Mouse (Mus musculus) embryo, embryonic 10.5 days (tissue): ENCODE data around the gene Kmt2b.

ENCODE experiments used
- DNase-seq: peaks from one replicate; pipeline ENCODE4 v3.0.0-alpha.2; 2015; ENCODE audit warnings: low spot score

Kmt2b gene

DNA sequence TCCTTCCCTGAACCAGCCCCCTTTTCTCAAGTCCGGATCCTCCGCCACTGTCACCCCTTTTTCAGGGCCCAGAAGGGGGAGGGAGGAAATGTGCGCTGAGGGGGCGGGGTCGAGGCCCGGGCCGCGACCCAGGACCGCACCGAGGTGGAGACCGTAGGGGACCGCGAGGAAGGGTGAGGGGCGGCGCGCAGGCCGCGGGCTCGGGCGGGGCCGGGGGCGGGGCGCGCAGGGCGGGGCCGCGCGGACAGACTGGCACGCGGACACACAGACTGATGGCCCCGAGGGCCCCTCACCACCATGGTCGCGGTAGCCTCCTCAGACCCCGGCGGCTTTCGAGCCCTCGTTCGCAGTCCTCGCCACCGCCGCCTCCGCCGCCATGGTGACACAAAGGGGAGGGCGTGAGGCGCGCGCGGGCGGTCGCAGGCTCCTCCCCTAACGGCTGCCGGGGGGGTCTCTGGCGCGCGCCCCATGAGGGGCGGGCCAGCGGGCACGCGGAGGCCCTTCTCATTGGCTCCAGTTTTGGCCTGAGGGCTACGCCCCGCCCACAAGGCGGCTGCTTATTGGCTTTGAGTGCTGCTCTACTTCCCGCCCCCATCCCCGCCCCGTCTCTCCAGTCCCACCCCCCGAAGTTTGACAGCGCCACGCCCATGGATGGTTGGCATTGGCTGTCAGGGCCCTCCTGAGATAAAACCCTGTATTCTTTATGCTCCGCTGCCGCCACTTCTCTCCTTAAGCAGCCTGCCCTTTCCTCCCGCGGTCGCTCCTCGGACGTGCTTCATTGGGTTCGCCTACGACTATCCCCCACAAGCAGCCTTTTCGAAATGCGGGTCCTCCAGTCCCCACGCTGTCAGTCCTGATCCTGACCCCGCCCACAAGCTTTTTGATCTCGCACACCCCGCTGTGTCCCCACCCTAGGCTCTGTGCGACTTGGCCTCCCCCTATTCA is 53.6 kb downstream of the Kmt2b start, which contains the start of gene Arhgap33:
TSS of gene Arhgap33 (minus strand) at position 428 of the 945 bp plus-strand sequence.
- peak; percentile 99 for DNase-seq

DNA sequence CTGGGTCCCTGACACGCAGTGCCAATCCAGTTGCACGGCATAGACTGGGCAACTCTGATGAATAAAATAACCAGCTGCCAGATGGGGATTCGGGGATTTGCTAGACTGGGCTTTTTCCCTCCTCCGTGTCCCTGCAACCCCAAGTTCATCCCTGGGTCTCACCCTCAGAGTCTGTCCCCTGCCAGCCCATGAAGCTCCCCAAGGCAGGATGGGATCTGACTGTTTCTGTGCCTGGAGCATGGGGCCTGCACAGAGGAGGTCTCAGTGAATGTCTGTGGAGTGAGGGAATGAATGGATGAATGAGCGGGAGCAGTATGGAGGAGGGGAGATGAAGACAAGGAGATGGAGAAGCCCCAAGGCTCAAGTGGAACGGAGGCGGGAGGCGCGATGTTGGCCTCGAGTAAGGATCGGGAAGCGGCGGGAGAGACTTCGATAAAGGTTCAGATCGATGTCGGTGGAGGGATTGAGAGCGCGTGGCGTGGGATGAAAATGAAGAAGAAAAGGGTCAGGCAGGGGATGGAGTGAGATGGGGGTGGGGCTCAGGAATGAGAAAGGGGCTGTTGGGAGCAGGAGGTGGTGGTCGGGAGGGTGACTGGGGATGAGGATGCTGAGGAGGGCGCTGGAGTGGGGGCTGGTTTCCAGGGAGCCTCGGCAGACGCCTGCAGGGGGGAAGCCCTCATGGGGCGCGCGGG is 54.4 kb downstream of the Kmt2b start:
- peak; percentile 55 for DNase-seq

DNA sequence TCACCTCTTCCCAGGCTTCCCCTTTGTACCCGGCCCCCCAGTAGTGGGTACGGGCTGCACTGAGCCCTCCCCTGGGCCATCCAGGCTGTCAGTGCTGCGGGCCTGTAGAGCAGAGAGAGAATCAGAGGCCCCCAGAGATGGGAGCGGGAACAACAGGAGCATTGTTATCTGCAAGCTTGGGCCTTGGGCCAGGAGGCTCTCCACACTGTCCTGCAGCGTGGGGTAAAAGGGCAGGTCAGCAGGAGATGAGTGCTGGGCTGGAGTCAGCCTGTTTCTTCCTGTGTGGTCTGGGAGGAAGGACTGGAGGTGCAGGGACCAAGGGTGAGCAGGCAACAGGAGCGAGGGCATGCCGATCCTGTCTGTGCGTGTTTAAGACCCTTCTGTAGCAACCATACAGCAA is 55.6 kb downstream of the Kmt2b start:
- DNase-seq: peak; percentile 62

DNA sequence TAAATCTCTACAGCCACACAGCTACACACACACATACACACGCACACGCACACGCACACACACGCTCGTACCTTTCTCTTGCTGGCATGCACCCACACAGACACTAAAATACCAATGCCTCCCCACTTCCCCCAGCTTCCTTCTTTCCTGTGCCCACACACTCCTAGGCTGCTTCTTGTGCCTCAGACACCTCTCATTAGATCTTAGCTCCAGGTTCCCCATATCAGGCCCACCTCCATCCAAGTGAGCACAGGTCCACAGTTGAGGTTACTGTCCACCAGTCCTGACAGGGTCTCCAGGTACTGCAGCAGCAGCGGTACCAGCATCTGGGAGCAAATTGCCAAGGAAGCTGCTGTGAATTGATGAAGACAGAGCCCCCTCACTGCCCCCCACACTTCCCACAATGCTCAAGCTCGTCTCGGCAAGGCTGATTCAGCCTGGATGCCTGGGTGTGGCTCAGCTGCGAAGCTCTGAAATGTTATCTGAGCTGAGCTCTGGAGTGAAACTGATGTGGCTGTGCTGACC is 57.2 kb downstream of the Kmt2b start:
- DNase-seq: no peak

DNA sequence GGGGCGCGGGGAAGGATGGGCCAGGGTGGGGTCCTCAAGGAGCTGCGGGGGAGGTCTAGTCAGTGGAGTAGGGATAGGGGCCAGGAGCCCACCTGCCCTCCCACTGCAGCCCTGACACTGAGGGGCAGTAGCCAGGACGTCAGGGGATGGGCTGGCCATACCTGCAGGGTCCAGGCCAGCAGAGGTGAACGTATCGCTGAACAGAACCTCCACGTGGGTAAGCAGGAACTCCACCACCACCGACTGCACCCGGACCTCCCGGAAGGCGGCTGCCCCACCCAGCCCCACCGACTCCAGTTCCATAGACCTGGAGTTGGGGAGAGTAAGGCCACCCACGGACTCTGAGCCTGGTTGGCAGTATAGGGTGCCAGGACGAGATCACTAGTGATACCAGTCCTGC is 61.5 kb downstream of the Kmt2b start:
- DNase-seq: no peak

DNA sequence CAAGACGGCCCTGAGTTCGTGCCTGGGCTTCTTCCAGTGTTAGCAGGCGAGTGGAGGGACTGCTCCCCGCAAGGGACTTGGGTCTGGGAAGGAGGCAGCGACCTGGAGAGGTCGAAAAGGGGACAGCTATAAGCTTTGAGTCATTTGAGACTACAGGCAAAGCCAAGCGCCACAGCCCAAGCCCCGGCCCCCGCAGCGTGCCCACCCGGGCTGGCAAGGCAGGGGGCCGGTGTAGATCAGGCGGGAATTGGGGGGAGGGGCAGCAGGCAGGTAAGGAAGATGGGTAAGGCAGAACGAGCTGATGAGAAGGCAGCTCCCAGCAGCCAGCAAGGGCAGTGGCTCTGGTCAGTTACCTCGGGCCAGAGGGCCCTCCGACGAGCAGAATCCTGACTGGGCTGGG is 62.1 kb downstream of the Kmt2b start:
- DNase-seq: no peak

DNA sequence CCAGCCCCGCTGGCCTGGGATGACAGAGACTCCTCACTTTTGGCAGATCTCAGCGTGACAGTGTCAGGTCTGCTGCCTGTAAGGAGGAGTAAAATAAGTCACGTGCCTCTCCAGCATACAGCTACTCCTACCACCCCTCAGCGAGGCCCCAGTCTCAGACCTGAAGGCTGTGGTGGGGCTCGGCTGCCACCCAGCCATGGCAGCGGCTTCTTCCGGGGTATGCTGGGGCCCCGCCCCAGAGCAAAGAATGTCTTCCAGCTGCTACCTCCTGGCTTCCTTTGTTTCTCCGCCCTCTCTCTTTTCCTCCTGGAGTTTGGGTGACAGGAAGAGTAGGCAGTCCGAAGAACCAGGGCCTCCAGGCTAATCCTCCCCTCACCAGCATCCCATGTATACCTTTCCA is 62.6 kb downstream of the Kmt2b start:
- no peak for DNase-seq

DNA sequence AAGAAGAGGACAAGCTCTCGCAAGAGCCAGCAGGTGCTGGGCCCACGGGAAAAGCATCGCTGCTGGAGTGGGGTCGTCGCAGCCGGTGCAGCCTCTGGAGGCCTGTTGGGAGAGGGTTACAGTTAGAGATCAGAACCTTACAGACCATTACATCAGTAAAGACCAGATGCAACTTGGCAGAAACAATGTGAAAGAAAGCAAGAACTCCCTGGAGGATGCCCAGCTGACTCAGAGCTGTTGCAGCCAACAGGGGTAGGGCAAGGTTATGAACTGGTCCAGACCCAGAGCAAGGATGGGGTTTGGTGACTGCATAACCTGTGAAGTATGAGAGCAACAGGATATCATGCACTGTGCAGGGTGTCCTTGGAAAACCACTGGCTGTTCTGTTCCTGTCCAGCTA is 64.0 kb downstream of the Kmt2b start:
- no peak for DNase-seq

DNA sequence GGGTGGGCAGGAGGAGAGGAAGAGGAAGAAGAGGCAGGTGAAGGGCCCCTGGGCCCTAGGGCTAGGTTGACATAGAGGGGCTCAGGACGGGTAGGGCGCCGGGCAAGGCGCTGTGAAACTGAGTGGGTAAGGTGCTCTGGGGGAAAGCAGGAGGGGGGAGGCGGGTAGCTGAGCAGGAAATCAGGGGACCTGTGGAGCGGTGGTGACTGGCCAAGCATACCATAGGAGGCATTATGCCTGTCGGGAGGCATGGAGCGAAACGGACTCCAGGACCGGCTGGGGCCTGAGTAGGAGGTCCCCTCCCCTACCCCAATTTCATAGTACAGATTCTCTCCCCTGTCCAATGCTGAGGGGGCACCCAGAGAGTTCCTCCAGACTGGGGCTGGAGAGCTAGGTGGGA is 65.7 kb downstream of the Kmt2b start:
- no peak for DNase-seq

DNA sequence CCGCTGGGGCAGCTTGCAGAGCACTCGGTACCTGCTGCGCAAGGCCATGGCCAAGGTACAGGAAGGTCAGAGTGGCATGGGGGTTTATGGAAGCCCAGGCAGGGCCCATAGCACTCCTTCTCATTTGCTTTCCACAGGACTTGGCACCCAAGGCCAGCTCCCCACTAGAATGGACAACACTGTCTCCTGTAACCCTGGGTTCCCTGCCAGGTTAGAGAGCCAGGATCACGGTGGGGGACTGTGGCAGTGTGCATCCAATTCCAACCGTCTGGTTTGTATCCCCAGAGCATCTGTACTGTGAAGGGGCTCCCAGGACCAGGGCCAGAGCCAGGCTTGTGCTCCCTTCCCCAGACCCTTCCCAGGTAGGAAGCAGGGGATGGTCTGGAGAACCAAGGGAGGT is 67.7 kb downstream of the Kmt2b start:
- no peak for DNase-seq

DNA sequence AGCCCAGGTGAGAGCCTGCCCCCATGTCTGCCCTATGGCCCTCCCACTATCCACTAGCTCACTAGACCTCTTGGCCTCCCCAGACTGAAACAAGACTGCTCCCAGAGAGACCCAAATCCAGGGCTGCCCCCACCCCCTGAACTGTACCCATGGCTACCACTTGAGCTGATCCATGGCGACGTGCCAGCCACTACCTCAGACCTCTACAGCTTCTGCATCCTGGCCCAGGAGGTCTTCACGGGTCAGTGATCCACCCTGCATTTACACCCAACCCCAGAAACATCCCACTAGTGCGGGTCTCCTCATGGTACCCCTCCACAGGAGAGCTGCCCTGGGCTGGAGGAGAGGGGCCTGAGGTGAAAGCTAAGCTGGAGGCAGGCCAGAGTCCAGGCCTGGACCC is 68.1 kb downstream of the Kmt2b start:
- no peak for DNase-seq
